Mouse (Mus musculus): ENCODE measurements around the gene Ncs1.

GRCm38 (mm10) chr2:31258609-31259366 lies 13.2 kb downstream of the Ncs1 start:
- TF ChIP-seq EP300 (IDR thresholded peaks at IDR 0.05; ENCODE audit: insufficient read depth, low read depth, low read length) (no peak), CTCF (IDR thresholded peaks at IDR 0.05) (no peak)

Data from heart, adult 2 months (tissue).